Mouse (Mus musculus) stomach, embryonic 16.5 days (tissue): ENCODE results near the gene Fbxw8. TPM values are rescaled to one million over a fixed set of nuclear protein-coding genes. Genes with fewer than 3 reads are reported as not detected.

ENCODE experiments used
- ATAC-seq: fragments of 200-750 bp; cut with Nextera tagmentation; 2 replicates; pipeline ENCODE4 v1.8.0; 2017; ENCODE audit warnings: moderate number of reproducible peaks, moderate TSS enrichment; ENCODE audit not compliant: insufficient read depth, low FRiP score
- H3K27ac ChIP-seq: fragments of 300-500 bp; sonication (generic); 2 replicates; pipeline ENCODE4 v1.5.1; 2014; ENCODE audit warnings: low read length
- H3K27me3 ChIP-seq: fragments of 300-500 bp; sonication (generic); 2 replicates; pipeline ENCODE4 v1.6.1; 2014; ENCODE audit warnings: low read length, control low read depth, mixed read lengths; ENCODE audit not compliant: control insufficient read depth, insufficient read depth
- H3K36me3 ChIP-seq: fragments of 300-500 bp; sonication (generic); 2 replicates; pipeline ENCODE4 v1.6.1; 2014; ENCODE audit warnings: low read length; ENCODE audit not compliant: control insufficient read depth, insufficient read depth
- H3K4me1 ChIP-seq: fragments of 300-500 bp; sonication (generic); 2 replicates; pipeline ENCODE4 v1.6.1; 2014; ENCODE audit warnings: low read length, control low read depth, mixed read lengths; ENCODE audit not compliant: control insufficient read depth, insufficient read depth
- H3K4me2 ChIP-seq: fragments of 300-500 bp; sonication (generic); 2 replicates; pipeline ENCODE4 v1.6.1; 2014; ENCODE audit warnings: low read depth, low read length, mixed read lengths
- H3K4me3 ChIP-seq: fragments of 300-500 bp; sonication (generic); replicated peaks from 2 replicates; pipeline ENCODE4 v1.5.1; 2014; ENCODE audit warnings: mild to moderate bottlenecking, low read length
- H3K9ac ChIP-seq: fragments of 300-500 bp; sonication (generic); 2 replicates; pipeline ENCODE4 v1.6.1; 2014; ENCODE audit warnings: low read length
- H3K9me3 ChIP-seq: fragments of 300-500 bp; sonication (generic); replicated peaks from 2 replicates; pipeline ENCODE4 v1.6.1; 2016; ENCODE audit warnings: low read length, control low read depth; ENCODE audit not compliant: control insufficient read depth
- WGBS: fragments of 180-500 bp; shearing (Covaris S2); extraction: QIAGEN DNeasy Blood & Tissue Kit; methylation state at CpG from one replicate; pipeline ENCODE4 v1.1.7; 2014; 5-methylcytosine and 5-hydroxymethylcytosine counted together
- polyA plus RNA-seq: library from polyadenylated mRNA; unstranded; fragments of >200 nt; fragmentation: Nextera tagmentation; extraction: Ambion mirVana; gene quantifications from 2 replicates; pipeline ENCODE4 v1.2.1, GENCODE M21; 2015

Gene Fbxw8
- polyA plus RNA-seq, 1 experiment from 2014 or later = 16.5 TPM

- no peak overlapping the region for H3K9ac ChIP-seq
- H3K4me1 ChIP-seq = peaks cover 6% of the 10 kb centered on the region; the same call in 1 of the 2 replicates
- ATAC-seq = no peak
- 43% methylated on average over 12 of the region's 12 CpGs for WGBS
- H3K4me2 ChIP-seq = no peak overlapping the region
- H3K9me3 ChIP-seq = 0 out of 2 replicates have a peak, but pooled peaks cover 3% of the 10 kb centered on the region
- H3K36me3 ChIP-seq = no peaks in the 10 kb centered on the region
- H3K27ac ChIP-seq = no peak overlapping the region
- H3K4me3 ChIP-seq = no peak overlapping the region
- no peaks in the 10 kb centered on the region for H3K27me3 ChIP-seq
These were observed 116.0 kb downstream of the Fbxw8 start for GRCm38 (mm10) chr5:118039241-118039668.

- ATAC-seq = peak; percentile 70; the same call in 1 of the 2 replicates
- Histone ChIP-seq H3K4me2 (no peak overlapping the region), H3K4me3 (no peak overlapping the region), H3K36me3 (no peaks in the 10 kb centered on the region), H3K9ac (no peak overlapping the region), H3K9me3 (0 out of 2 replicates have a peak, but pooled peaks cover 3% of the 10 kb centered on the region), H3K27me3 (no peaks in the 10 kb centered on the region), H3K4me1 (peaks cover 6% of the 10 kb centered on the region; the same call in 1 of the 2 replicates), H3K27ac (no peak overlapping the region; the same call in 1 of the 2 replicates)
- WGBS = 15% methylated on average over 9 of the region's 10 CpGs
These were observed 117.3 kb downstream of the Fbxw8 start for GRCm38 (mm10) chr5:118037798-118038484.

- no peak overlapping the region for H3K27ac ChIP-seq
- 37% methylated on average over 25 of the region's 25 CpGs for WGBS
- peak; percentile 16; the same call in 1 of the 2 replicates for ATAC-seq
- H3K4me3 ChIP-seq = no peak overlapping the region
- H3K27me3 ChIP-seq = no peaks in the 10 kb centered on the region
- no peak overlapping the region for H3K4me2 ChIP-seq
- H3K9ac ChIP-seq = no peak overlapping the region
- no peaks in the 10 kb centered on the region for H3K36me3 ChIP-seq
- H3K9me3 ChIP-seq = 0 out of 2 replicates have a peak, but pooled peaks cover 3% of the 10 kb centered on the region
- peaks cover 6% of the 10 kb centered on the region; the same call in 1 of the 2 replicates for H3K4me1 ChIP-seq
These were observed 118.1 kb downstream of the Fbxw8 start for GRCm38 (mm10) chr5:118036888-118037797.

GRCm38 (mm10) chr5:118035786-118036185 is 119.5 kb downstream of the Fbxw8 start:
- no peaks in the 10 kb centered on the region for H3K27me3 ChIP-seq
- H3K4me3 ChIP-seq = no peak overlapping the region
- H3K36me3 ChIP-seq = no peaks in the 10 kb centered on the region
- H3K9ac ChIP-seq = no peak overlapping the region
- peaks cover 6% of the 10 kb centered on the region; the same call in 1 of the 2 replicates for H3K4me1 ChIP-seq
- H3K4me2 ChIP-seq = no peak overlapping the region
- no peak overlapping the region for H3K27ac ChIP-seq
- WGBS = 56% methylated on average over 3 of the region's 3 CpGs
- no peak for ATAC-seq
- H3K9me3 ChIP-seq = 0 out of 2 replicates have a peak, but pooled peaks cover 3% of the 10 kb centered on the region

GRCm38 (mm10) chr5:118034632-118035031 is 120.6 kb downstream of the Fbxw8 start:
- H3K9me3 ChIP-seq = 0 out of 2 replicates have a peak, but pooled peaks cover 3% of the 10 kb centered on the region
- H3K9ac ChIP-seq = no peak overlapping the region
- H3K27ac ChIP-seq = no peak overlapping the region
- 82% methylated on average over 1 of the region's 1 CpGs for WGBS
- H3K4me2 ChIP-seq = no peak overlapping the region
- no peaks in the 10 kb centered on the region for H3K36me3 ChIP-seq
- H3K4me1 ChIP-seq = peaks cover 7% of the 10 kb centered on the region; the same call in 1 of the 2 replicates
- ATAC-seq = no peak
- H3K4me3 ChIP-seq = no peak overlapping the region
- 0 out of 2 replicates have a peak, but pooled peaks cover 5% of the 10 kb centered on the region for H3K27me3 ChIP-seq

- no peak for ATAC-seq
- Histone ChIP-seq H3K27me3 (peaks cover 8% of the 10 kb centered on the region), H3K4me3 (no peak overlapping the region), H3K4me1 (peaks cover 16% of the 10 kb centered on the region), H3K4me2 (no peak overlapping the region), H3K9me3 (0 out of 2 replicates have a peak, but pooled peaks cover 3% of the 10 kb centered on the region), H3K27ac (no peak overlapping the region), H3K36me3 (no peaks in the 10 kb centered on the region), H3K9ac (no peak overlapping the region)
- 55% methylated on average over 6 of the region's 6 CpGs for WGBS
These were observed 121.5 kb downstream of the Fbxw8 start for GRCm38 (mm10) chr5:118033740-118034139.

- 26% methylated on average over 4 of the region's 4 CpGs for WGBS
- Histone ChIP-seq H3K27me3 (peaks cover 12% of the 10 kb centered on the region), H3K4me1 (peaks cover 20% of the 10 kb centered on the region), H3K4me2 (no peak overlapping the region), H3K9ac (no peak overlapping the region), H3K9me3 (0 out of 2 replicates have a peak, but pooled peaks cover 3% of the 10 kb centered on the region), H3K4me3 (no peak overlapping the region), H3K27ac (no peak overlapping the region), H3K36me3 (no peaks in the 10 kb centered on the region)
- no peak for ATAC-seq
These were observed 121.9 kb downstream of the Fbxw8 start for GRCm38 (mm10) chr5:118033328-118033727.

GRCm38 (mm10) chr5:118031508-118031907 is 123.8 kb downstream of the Fbxw8 start:
- Histone ChIP-seq H3K27me3 (peaks cover 30% of the 10 kb centered on the region), H3K36me3 (no peaks in the 10 kb centered on the region), H3K4me3 (no peak overlapping the region), H3K9me3 (0 out of 2 replicates have a peak, but pooled peaks cover 3% of the 10 kb centered on the region), H3K4me2 (no peak overlapping the region), H3K4me1 (peaks cover 29% of the 10 kb centered on the region), H3K27ac (no peak overlapping the region), H3K9ac (no peak overlapping the region)
- WGBS = 62% methylated on average over 4 of the region's 4 CpGs
- no peak; the same call in 1 of the 2 replicates for ATAC-seq
